Mouse (Mus musculus): Measurements from ENCODE around the gene Sema4c. TPM values are rescaled to one million over a fixed set of nuclear protein-coding genes. Genes with fewer than 3 reads are reported as not detected.
A peak's percentile ranks its signal among the peaks of the same experiment; 100 is the strongest.

The Sema4c gene
- polyA plus RNA-seq, 1 experiment from 2014 or later = 3.6 TPM

DNA sequence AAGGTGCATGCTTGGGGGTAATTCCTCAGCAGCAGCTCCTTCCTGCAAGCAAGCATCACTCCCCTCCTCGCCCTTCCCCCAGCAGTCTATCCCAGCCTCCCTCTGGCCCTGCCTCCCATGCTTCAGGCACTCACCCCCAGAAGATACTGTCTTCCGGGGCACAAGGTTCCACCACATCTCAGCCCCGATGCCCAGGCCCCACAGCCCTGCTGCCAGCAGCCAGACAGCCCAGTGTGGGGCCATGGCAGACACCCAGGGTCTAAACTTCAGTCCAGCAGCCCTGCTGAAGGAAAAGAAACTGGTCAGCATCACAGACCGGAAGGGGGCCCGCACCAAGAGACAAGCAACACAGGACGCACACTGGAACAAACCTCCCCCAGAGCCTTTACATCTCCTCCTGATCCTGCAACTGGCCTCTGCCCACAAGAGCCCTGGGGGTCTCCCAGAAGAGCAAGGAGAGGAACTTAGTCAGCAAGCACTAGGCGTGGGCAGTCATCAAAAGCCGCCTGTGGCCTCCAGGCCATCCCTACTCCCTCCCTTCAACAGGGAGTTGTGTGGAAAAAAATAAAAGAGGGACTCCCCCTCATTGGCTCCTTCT is 2.3 kb downstream of the Sema4c start:
- Histone ChIP-seq H3K9me3 (ENCODE audit: control insufficient read depth, low read length) (no peaks in the 10 kb centered on the region), H3K4me1 (ENCODE audit: control insufficient read depth, insufficient read depth, low read length) (peaks cover 31% of the 10 kb centered on the region), H3K36me3 (ENCODE audit: control insufficient read depth, insufficient read depth, low read length) (peaks cover 28% of the 10 kb centered on the region), H3K4me3 (ENCODE audit: low read depth, low read length) (peak overlapping the region; percentile 96), H3K27ac (ENCODE audit: low read depth, low read length) (peak overlapping the region; percentile 98), H3K4me2 (ENCODE audit: low read depth) (peak overlapping the region; percentile 99), H3K27me3 (ENCODE audit: control insufficient read depth, insufficient read depth, low read length) (no peaks in the 10 kb centered on the region), H3K9ac (ENCODE audit: low read length) (peak overlapping the region; percentile 98)
- 7% methylated on average over 8 of the region's 8 CpGs for WGBS
- DNase-seq (ENCODE audit: low spot score) (peak; percentile 40), ATAC-seq (ENCODE audit: insufficient read depth, low FRiP score, low TSS enrichment) (no peak)

DNA sequence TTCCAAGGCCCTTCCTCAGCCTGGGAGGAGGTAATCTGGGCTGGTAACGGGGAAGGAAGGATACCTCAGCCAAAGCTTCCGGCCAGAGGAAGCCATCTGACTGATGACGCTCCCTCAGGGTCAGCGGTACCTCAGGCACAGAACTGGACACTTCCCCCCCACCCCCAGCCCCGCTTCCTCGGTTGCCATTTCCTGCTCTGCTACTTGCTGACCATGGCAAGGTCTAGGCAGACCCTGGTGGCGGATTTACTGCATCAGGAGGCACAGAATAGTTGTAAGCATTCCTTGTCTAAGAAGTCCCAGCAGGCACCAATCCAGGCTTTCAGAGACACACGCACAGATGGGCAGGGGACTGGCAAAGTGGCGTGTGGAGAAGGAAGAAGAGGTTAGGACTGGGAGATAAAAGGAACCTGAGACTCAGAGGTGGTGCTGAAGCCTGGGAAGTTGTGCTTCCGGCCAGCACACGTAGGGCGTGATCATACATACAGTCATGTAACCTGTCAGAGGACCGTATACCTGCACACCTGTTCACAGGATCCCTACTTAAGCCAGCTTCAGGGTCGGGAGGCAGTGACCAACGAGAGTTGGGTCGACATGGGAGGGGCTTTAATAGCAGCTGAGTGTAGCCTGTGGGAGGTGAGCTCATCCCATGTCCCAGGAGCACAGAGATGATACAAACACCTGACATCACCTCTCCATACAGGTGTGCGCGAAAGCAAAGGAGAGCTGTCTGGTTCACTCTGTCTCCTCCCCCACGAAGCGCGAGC is 3.3 kb downstream of the Sema4c start:
- ATAC-seq (ENCODE audit: insufficient read depth, low FRiP score, low TSS enrichment) = no peak
- peak overlapping the region; percentile 99 for H3K4me2 ChIP-seq (ENCODE audit: low read depth)
- peak overlapping the region; percentile 98 for H3K9ac ChIP-seq (ENCODE audit: low read length)
- peak overlapping the region; percentile 96 for H3K4me3 ChIP-seq (ENCODE audit: low read depth, low read length)
- H3K4me1 ChIP-seq (ENCODE audit: control insufficient read depth, insufficient read depth, low read length) = peaks cover 33% of the 10 kb centered on the region
- WGBS = 74% methylated on average over 21 of the region's 21 CpGs
- no peaks in the 10 kb centered on the region for H3K9me3 ChIP-seq (ENCODE audit: control insufficient read depth, low read length)
- H3K27me3 ChIP-seq (ENCODE audit: control insufficient read depth, insufficient read depth, low read length) = no peaks in the 10 kb centered on the region
- no peak for DNase-seq (ENCODE audit: low spot score)
- H3K36me3 ChIP-seq (ENCODE audit: control insufficient read depth, insufficient read depth, low read length) = peaks cover 34% of the 10 kb centered on the region
- no peak overlapping the region; the same call in 1 of the 2 replicates for H3K27ac ChIP-seq (ENCODE audit: low read depth, low read length)

DNA sequence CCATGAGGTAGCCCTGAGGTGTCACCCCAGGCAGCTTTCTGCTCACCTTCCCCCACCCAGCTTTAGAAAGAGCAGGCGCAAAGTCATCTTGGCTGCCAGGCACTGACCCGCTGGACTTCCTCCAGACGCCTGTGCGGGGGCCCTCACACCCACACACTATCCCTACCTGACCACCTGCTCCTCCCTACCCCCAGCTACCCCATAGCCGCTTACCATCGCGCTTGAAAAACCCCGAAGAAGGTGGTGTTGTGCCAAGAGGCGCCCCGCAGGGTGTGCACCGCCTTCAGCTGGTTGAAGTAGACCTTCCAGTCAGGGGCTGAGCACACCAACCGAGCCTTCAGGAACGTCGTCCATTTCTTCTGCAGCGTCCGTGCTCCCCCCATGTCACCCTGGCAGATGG is 5.6 kb downstream of the Sema4c start:
- DNase-seq (ENCODE audit: low spot score) = no peak
- Histone ChIP-seq H3K4me3 (ENCODE audit: low read depth, low read length) (no peak overlapping the region), H3K9ac (ENCODE audit: low read length) (no peak overlapping the region), H3K4me1 (ENCODE audit: control insufficient read depth, insufficient read depth, low read length) (peaks cover 33% of the 10 kb centered on the region), H3K27me3 (ENCODE audit: control insufficient read depth, insufficient read depth, low read length) (no peaks in the 10 kb centered on the region), H3K4me2 (ENCODE audit: low read depth) (no peak overlapping the region), H3K36me3 (ENCODE audit: control insufficient read depth, insufficient read depth, low read length) (peaks cover 41% of the 10 kb centered on the region), H3K27ac (ENCODE audit: low read depth, low read length) (no peak overlapping the region), H3K9me3 (ENCODE audit: control insufficient read depth, low read length) (no peaks in the 10 kb centered on the region)
- ATAC-seq (ENCODE audit: insufficient read depth, low FRiP score, low TSS enrichment) = no peak
- whole genome bisulfite sequencing = 90% methylated on average over 16 of the region's 16 CpGs

DNA sequence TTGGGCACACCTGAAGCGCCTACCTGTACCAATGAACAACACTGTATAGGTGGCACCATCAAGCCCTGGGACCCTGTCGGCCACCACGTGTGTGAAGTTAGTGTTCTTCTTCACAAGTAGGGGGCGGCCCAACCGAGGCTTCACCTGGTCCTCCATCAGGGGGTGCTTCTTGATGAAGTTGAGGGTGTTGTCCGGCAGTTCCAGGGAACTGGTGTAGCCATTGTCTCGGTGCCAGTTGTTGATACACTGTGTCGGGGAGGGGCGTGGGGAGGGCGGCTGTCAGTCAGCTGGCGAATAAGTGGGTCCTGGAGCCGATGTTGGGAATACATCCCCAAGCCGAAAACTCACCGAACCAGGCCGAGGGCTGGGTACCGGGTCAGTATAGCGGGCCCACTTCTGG is 6.2 kb downstream of the Sema4c start:
- H3K27me3 ChIP-seq (ENCODE audit: control insufficient read depth, insufficient read depth, low read length) = no peaks in the 10 kb centered on the region
- H3K27ac ChIP-seq (ENCODE audit: low read depth, low read length) = no peak overlapping the region
- DNase-seq (ENCODE audit: low spot score) = no peak
- WGBS = 91% methylated on average over 17 of the region's 17 CpGs
- H3K4me3 ChIP-seq (ENCODE audit: low read depth, low read length) = no peak overlapping the region
- peaks cover 41% of the 10 kb centered on the region for H3K36me3 ChIP-seq (ENCODE audit: control insufficient read depth, insufficient read depth, low read length)
- H3K9me3 ChIP-seq (ENCODE audit: control insufficient read depth, low read length) = no peaks in the 10 kb centered on the region
- peaks cover 33% of the 10 kb centered on the region for H3K4me1 ChIP-seq (ENCODE audit: control insufficient read depth, insufficient read depth, low read length)
- ATAC-seq (ENCODE audit: insufficient read depth, low FRiP score, low TSS enrichment) = no peak
- no peak overlapping the region for H3K4me2 ChIP-seq (ENCODE audit: low read depth)
- no peak overlapping the region for H3K9ac ChIP-seq (ENCODE audit: low read length)

DNA sequence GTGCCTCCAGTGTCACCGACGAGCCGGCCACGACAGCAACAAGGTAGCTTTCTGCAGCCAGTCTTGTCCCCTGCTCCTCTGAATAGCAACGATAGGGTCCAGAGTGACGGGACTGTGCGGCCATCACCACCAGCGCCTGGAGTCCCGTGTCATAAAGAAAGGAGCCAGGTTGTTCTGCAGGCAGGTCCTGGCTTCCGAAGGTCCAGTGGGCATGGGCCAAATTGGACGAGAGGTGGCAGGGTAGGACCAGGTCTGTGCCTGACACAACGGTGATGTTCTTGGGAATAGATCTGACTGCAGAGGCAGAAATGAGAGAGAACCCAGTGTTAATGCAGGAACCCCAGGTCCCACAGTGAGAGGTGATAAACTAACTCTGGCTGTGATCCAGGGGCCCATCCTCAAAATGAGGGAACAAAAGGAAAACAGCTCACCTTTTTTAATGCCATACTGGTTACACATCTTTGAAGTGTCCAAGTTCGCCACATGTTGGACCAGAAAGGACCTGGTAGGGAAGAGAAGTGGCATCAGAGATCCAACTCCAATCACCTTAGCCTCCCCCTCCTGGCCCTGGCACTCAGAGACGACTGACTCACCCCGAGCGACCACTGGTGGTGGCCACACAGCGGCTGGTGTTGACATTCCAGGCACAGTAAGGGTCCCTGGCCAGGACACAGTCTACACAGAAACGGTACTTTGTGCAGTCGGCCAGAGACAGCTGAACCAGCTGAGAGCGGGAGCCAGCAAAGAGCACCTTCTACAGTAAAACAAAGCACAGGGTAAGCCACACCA is 7.9 kb downstream of the Sema4c start:
- H3K4me2 ChIP-seq (ENCODE audit: low read depth) = no peak overlapping the region
- no peaks in the 10 kb centered on the region for H3K27me3 ChIP-seq (ENCODE audit: control insufficient read depth, insufficient read depth, low read length)
- H3K27ac ChIP-seq (ENCODE audit: low read depth, low read length) = no peak overlapping the region
- DNase-seq (ENCODE audit: low spot score) (no peak), ATAC-seq (ENCODE audit: insufficient read depth, low FRiP score, low TSS enrichment) (no peak)
- H3K36me3 ChIP-seq (ENCODE audit: control insufficient read depth, insufficient read depth, low read length) = peaks cover 41% of the 10 kb centered on the region
- no peak overlapping the region for H3K9ac ChIP-seq (ENCODE audit: low read length)
- H3K4me1 ChIP-seq (ENCODE audit: control insufficient read depth, insufficient read depth, low read length) = peaks cover 31% of the 10 kb centered on the region
- no peaks in the 10 kb centered on the region for H3K9me3 ChIP-seq (ENCODE audit: control insufficient read depth, low read length)
- H3K4me3 ChIP-seq (ENCODE audit: low read depth, low read length) = no peak overlapping the region
- 79% methylated on average over 20 of the region's 20 CpGs for WGBS

DNA sequence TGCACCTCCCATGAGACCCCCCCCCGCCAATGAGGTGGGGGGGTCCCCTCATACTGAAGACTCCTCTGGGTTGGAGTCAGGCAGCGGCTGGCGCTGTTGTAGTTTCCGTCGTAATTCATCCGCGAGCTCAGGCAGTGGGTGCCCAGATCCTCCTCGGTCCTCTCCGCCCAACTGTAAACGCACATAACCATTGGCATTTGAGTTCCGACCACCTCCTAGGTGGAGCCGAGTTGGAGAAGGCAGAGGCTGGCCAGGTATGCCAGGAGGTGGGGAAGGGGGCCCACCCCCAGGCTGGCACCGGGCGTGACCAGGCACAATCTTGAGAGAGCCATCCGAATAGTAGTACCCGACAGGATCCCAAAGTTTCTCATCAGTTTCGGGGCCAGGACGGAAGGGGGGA is 8.7 kb downstream of the Sema4c start:
- Histone ChIP-seq H3K4me3 (ENCODE audit: low read depth, low read length) (no peak overlapping the region), H3K27me3 (ENCODE audit: control insufficient read depth, insufficient read depth, low read length) (no peaks in the 10 kb centered on the region), H3K4me2 (ENCODE audit: low read depth) (no peak overlapping the region), H3K9me3 (ENCODE audit: control insufficient read depth, low read length) (no peaks in the 10 kb centered on the region), H3K36me3 (ENCODE audit: control insufficient read depth, insufficient read depth, low read length) (peaks cover 41% of the 10 kb centered on the region), H3K4me1 (ENCODE audit: control insufficient read depth, insufficient read depth, low read length) (peaks cover 24% of the 10 kb centered on the region), H3K9ac (ENCODE audit: low read length) (no peak overlapping the region), H3K27ac (ENCODE audit: low read depth, low read length) (no peak overlapping the region)
- WGBS = 89% methylated on average over 18 of the region's 18 CpGs
- DNase-seq (ENCODE audit: low spot score) = no peak
- ATAC-seq (ENCODE audit: insufficient read depth, low FRiP score, low TSS enrichment) = no peak

DNA sequence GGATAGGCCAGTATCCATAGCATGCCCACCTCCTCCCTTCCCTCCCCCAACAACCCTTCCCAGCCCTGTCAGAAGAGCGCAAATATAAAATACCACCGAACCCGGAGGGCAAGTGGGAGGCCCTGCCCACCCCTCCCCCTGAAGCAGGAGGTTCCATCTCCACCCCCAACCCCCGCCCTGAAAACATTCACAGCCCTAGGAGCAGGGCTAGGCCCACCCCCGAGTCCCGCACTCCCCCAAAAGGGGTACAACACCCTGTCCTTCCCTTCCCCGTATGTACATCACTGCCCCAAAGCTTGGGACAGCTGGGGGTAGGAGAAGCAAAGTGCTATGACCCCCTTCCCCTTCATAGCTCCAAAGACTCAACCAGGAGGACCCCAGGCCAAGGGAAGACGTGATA is 9.4 kb downstream of the Sema4c start:
- H3K4me3 ChIP-seq (ENCODE audit: low read depth, low read length) = no peak overlapping the region
- H3K9ac ChIP-seq (ENCODE audit: low read length) = no peak overlapping the region
- H3K9me3 ChIP-seq (ENCODE audit: control insufficient read depth, low read length) = no peaks in the 10 kb centered on the region
- peaks cover 18% of the 10 kb centered on the region for H3K4me1 ChIP-seq (ENCODE audit: control insufficient read depth, insufficient read depth, low read length)
- DNase-seq (ENCODE audit: low spot score) (no peak), ATAC-seq (ENCODE audit: insufficient read depth, low FRiP score, low TSS enrichment) (no peak)
- H3K27me3 ChIP-seq (ENCODE audit: control insufficient read depth, insufficient read depth, low read length) = no peaks in the 10 kb centered on the region
- H3K4me2 ChIP-seq (ENCODE audit: low read depth) = no peak overlapping the region
- H3K27ac ChIP-seq (ENCODE audit: low read depth, low read length) = no peak overlapping the region
- peaks cover 37% of the 10 kb centered on the region for H3K36me3 ChIP-seq (ENCODE audit: control insufficient read depth, insufficient read depth, low read length)
- WGBS = 56% methylated on average over 8 of the region's 8 CpGs

DNA sequence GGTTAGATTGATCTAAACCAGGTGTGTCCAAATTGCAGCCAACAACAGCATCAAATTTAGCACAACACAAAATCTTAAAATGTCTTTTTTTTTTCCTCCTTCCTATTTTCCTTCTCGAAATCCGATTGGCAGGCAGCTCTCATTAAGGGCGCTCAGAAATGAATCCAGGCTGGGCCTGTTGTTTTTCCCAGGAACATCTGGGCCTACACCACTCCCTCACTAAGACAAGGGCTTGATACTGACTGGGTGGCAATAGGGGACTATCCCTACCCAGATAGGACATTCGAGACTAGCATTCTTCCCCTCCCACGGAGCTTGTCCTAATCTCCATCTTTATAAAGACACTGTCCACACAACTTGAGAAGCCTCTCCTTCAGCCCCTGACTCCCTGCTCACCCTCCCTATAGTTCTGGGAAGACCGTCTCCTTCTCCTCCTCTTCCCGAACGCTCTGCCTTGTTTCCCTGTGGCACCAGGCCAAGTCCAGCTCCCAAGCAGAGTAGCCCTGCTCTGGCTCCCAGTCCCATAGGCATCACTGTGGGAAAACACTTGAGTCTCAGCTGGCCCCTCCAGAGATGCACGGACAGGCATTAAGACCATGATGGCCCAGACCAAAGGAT is 10.1 kb downstream of the Sema4c start:
- ATAC-seq (ENCODE audit: insufficient read depth, low FRiP score, low TSS enrichment) (no peak), DNase-seq (ENCODE audit: low spot score) (no peak)
- Histone ChIP-seq H3K27ac (ENCODE audit: low read depth, low read length) (no peak overlapping the region), H3K4me2 (ENCODE audit: low read depth) (no peak overlapping the region), H3K4me1 (ENCODE audit: control insufficient read depth, insufficient read depth, low read length) (peaks cover 18% of the 10 kb centered on the region), H3K27me3 (ENCODE audit: control insufficient read depth, insufficient read depth, low read length) (no peaks in the 10 kb centered on the region), H3K4me3 (ENCODE audit: low read depth, low read length) (no peak overlapping the region), H3K9me3 (ENCODE audit: control insufficient read depth, low read length) (no peaks in the 10 kb centered on the region), H3K9ac (ENCODE audit: low read length) (no peak overlapping the region), H3K36me3 (ENCODE audit: control insufficient read depth, insufficient read depth, low read length) (peaks cover 31% of the 10 kb centered on the region)
- 61% methylated on average over 9 of the region's 9 CpGs for WGBS
